Mouse (Mus musculus): Measurements from ENCODE around the gene Nup62.

- TF ChIP-seq GATA1 (IDR thresholded peaks at IDR 0.05; ENCODE audit: low read length) (no peak), TAL1 (IDR thresholded peaks at IDR 0.05; ENCODE audit: low read length) (no peak)
These were observed 835 bp upstream of the Nup62 start for GRCm38 (mm10) chr7:44814952-44815553.
